Mouse (Mus musculus): Measurements from ENCODE around the gene Scd3. TPM values are rescaled to one million over a fixed set of nuclear protein-coding genes. Genes with fewer than 3 reads are reported as not detected.
"Not testable (repeated sequence)": the region's sequence is repeated elsewhere in the genome, so short reads cannot be mapped to it uniquely, and the experiment has no call there.

Scd3 gene
- total and polyA plus RNA-seq, 3 experiments, result 0.09 TPM; not detected in 2

- no peak for DNase-seq
These were observed 34.5 kb downstream of the Scd3 start for GRCm38 (mm10) chr19:44237471-44238006.

- DNase-seq, result no peak
These were observed 35.8 kb downstream of the Scd3 start for GRCm38 (mm10) chr19:44238906-44239305.

GRCm38 (mm10) chr19:44245761-44246171 is 42.7 kb downstream of the Scd3 start:
- DNase-seq, result peak; percentile 43

- DNase-seq, result peak; percentile 65
These were observed 43.4 kb downstream of the Scd3 start for GRCm38 (mm10) chr19:44246341-44246911.

GRCm38 (mm10) chr19:44247281-44248080 is 44.4 kb downstream of the Scd3 start:
- DNase-seq, result peak; percentile 39

- peak; percentile 98 for DNase-seq
These were observed 45.2 kb downstream of the Scd3 start for GRCm38 (mm10) chr19:44248081-44248853.

- no peak for DNase-seq
These were observed 45.8 kb downstream of the Scd3 start for GRCm38 (mm10) chr19:44248854-44249351.

GRCm38 (mm10) chr19:44251138-44251537 is 48.1 kb downstream of the Scd3 start:
- DNase-seq, result not testable (repeated sequence)

GRCm38 (mm10) chr19:44251936-44252558 is 49.0 kb downstream of the Scd3 start:
- no peak for DNase-seq

GRCm38 (mm10) chr19:44254106-44254505 is 51.0 kb downstream of the Scd3 start:
- not testable (repeated sequence) for DNase-seq

- DNase-seq, result no peak
These were observed 54.4 kb downstream of the Scd3 start for GRCm38 (mm10) chr19:44257377-44257966.

GRCm38 (mm10) chr19:44259484-44259883 is 56.4 kb downstream of the Scd3 start:
- DNase-seq, result no peak

GRCm38 (mm10) chr19:44260487-44260886 is 57.4 kb downstream of the Scd3 start:
- DNase-seq, result no peak

GRCm38 (mm10) chr19:44261774-44262173 is 58.7 kb downstream of the Scd3 start:
- no peak for DNase-seq

- DNase-seq, result no peak
These were observed 60.5 kb downstream of the Scd3 start for GRCm38 (mm10) chr19:44263581-44263980.

- DNase-seq, result no peak
These were observed 61.2 kb downstream of the Scd3 start for GRCm38 (mm10) chr19:44264226-44264625.

GRCm38 (mm10) chr19:44265300-44265699 is 62.2 kb downstream of the Scd3 start:
- DNase-seq, result peak; percentile 73

- DNase-seq, result no peak
These were observed 62.9 kb downstream of the Scd3 start for GRCm38 (mm10) chr19:44265911-44266337.

- no peak for DNase-seq
These were observed 63.4 kb downstream of the Scd3 start for GRCm38 (mm10) chr19:44266458-44266823.

GRCm38 (mm10) chr19:44266824-44267498 is 63.9 kb downstream of the Scd3 start:
- DNase-seq, result peak; percentile 96

- DNase-seq, result no peak
These were observed 64.5 kb downstream of the Scd3 start for GRCm38 (mm10) chr19:44267499-44268002.

All from adrenal gland, adult 2 months (tissue).